Mouse (Mus musculus): ENCODE measurements around the gene Scaf1.

DNA sequence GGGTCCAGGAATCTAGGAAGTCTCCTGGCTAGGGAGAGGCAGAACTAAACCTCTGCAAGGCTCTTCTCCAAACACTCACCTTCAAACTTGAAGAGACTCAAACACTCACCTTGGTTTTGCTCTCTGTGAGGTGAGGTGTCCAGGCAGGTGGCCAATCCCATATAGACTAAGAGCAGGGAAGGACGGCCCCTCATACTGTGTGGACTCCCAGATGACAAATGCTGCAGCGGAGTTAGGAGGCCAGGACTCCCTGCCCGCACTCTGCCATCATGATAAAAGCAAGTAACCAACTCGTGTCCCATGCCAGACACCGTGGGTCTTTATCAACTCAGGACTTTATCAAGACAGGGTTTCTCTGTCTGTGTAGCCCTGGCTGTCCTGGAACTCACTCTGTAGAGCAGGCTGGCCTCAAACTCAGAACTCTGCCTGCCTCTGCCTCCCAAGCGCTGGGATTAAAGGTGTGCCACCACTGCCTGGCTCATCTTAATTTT lies 44.5 kb upstream of the Scaf1 start:
- TF ChIP-seq CTCF (IDR thresholded peaks at IDR 0.05; ENCODE audit: borderline replicate concordance, insufficient read depth, low read length) (no peak), POLR2A (IDR thresholded peaks at IDR 0.05; ENCODE audit: low read depth, low read length) (no peak)

Measured in embryonic fibroblast, embryonic 13.5 days (primary cell).